Mouse (Mus musculus): Measurements from ENCODE around the gene Ndufa3. TPM values are rescaled to one million over a fixed set of nuclear protein-coding genes. Genes with fewer than 3 reads are reported as not detected.
"Not testable (repeated sequence)": the region's sequence is repeated elsewhere in the genome, so short reads cannot be mapped to it uniquely, and the experiment has no call there.

Ndufa3 gene
- polyA plus RNA-seq, 1 experiment from 2014 or later: 516 TPM

DNA sequence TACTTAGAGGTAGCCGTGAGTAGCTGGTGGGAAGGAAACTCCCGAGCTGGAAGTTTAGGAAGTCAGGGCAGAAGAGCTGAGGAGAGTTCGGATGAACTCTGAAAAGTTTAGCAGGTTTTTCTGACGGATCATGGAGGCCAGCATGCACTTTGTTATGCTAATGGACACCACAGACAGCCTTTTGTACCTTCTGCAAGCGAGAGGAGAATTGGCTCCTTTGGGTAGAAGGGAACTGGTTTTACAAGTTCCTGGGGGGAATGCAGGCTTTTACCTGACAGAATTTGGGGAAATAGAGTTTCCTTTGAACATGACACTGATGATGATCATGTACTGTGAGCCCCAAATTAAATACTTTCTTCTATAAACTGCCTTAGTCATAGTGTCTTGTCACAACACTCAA, 30.9 kb upstream of the Ndufa3 start:
- ATAC-seq (ENCODE audit: low FRiP score, low TSS enrichment): no peak
- H3K9me3 ChIP-seq (ENCODE audit: low read length): no peaks in the 10 kb centered on the region
- H3K4me2 ChIP-seq (replicated peaks; ENCODE audit: low read depth, low read length): no peak overlapping the region
- no peaks in the 10 kb centered on the region for H3K27me3 ChIP-seq (ENCODE audit: insufficient read depth, low read length)
- no peak overlapping the region for H3K9ac ChIP-seq (replicated peaks; ENCODE audit: low read length)
- H3K4me3 ChIP-seq (ENCODE audit: low read length): no peak overlapping the region
- H3K36me3 ChIP-seq (ENCODE audit: insufficient read depth, low read length): no peaks in the 10 kb centered on the region
- 9% methylated on average over 5 of the region's 5 CpGs for WGBS
- H3K4me1 ChIP-seq (ENCODE audit: insufficient read depth, low read length): no peaks in the 10 kb centered on the region
- H3K27ac ChIP-seq (ENCODE audit: low read length): no peak overlapping the region

DNA sequence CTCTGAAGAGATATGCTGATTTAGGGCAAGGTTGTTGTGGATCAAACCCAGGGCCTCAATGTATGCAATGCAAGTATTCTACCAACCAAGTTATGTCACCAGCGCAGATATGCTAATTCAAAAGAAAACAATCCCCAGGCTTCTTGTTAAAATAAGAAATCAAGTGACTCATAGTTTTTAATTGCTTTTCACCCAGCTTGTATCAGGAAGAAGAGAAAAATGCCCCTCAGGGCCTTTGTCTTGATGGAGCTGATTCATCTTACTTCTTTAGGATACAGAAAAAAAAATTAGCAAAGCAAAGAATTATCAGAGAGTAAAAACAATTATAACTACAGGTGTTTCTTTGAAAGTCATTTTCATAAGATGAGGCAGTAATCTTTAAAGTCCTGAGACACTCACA, 29.9 kb upstream of the Ndufa3 start:
- 69% methylated on average over 1 of the region's 1 CpGs for WGBS
- ATAC-seq (ENCODE audit: low FRiP score, low TSS enrichment): no peak
- no peaks in the 10 kb centered on the region for H3K36me3 ChIP-seq (ENCODE audit: insufficient read depth, low read length)
- H3K9me3 ChIP-seq (ENCODE audit: low read length): no peaks in the 10 kb centered on the region
- no peak overlapping the region for H3K4me2 ChIP-seq (replicated peaks; ENCODE audit: low read depth, low read length)
- H3K27me3 ChIP-seq (ENCODE audit: insufficient read depth, low read length): no peaks in the 10 kb centered on the region
- no peak overlapping the region for H3K27ac ChIP-seq (ENCODE audit: low read length)
- no peak overlapping the region for H3K4me3 ChIP-seq (ENCODE audit: low read length)
- no peaks in the 10 kb centered on the region for H3K4me1 ChIP-seq (ENCODE audit: insufficient read depth, low read length)
- no peak overlapping the region for H3K9ac ChIP-seq (replicated peaks; ENCODE audit: low read length)

DNA sequence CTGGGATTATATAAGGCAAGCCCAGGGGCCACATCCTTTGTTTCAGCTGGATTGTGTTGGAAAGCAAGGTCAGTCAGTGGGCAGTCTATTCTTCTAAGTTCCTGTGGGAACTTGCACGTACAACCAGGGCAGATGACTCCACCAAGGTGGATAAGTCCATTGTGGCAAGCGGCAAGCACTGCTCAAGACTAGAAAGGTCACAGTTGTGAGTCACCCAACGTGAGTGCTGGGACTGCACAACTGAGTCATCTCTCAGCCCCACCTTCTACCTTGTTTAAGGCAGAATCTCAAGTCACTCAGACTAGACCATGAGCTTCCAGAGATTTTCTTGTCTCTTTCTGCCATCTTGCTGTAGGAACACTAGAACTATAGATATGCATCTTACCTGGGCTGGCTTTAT, 26.6 kb upstream of the Ndufa3 start:
- H3K9me3 ChIP-seq (ENCODE audit: low read length): no peaks in the 10 kb centered on the region
- 79% methylated on average over 3 of the region's 3 CpGs for WGBS
- ATAC-seq (ENCODE audit: low FRiP score, low TSS enrichment): no peak
- H3K36me3 ChIP-seq (ENCODE audit: insufficient read depth, low read length): no peaks in the 10 kb centered on the region
- no peaks in the 10 kb centered on the region for H3K27me3 ChIP-seq (ENCODE audit: insufficient read depth, low read length)
- no peak overlapping the region for H3K27ac ChIP-seq (ENCODE audit: low read length)
- no peak overlapping the region for H3K4me3 ChIP-seq (ENCODE audit: low read length)
- no peak overlapping the region for H3K9ac ChIP-seq (replicated peaks; ENCODE audit: low read length)
- no peaks in the 10 kb centered on the region for H3K4me1 ChIP-seq (ENCODE audit: insufficient read depth, low read length)
- no peak overlapping the region for H3K4me2 ChIP-seq (replicated peaks; ENCODE audit: low read depth, low read length)

DNA sequence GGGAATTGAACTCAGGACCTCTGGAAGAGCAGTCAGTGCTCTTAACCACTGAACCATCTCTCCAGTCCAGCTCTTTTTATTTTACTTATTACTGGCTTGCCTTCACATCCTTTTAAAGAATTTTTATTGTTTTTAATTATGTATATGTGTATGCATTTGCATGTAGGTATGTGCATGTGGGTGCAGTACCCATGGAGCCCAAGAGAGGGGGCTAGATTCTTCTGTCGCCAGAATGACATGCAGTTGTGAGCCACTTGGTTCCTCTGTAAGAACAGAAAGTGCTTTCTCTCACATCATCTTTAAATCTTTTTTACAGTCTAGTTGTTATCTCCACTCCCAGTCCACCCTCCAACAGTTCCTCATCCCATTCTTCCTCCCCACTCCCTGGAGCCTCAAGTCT, 25.6 kb upstream of the Ndufa3 start:
- H3K9ac ChIP-seq (replicated peaks; ENCODE audit: low read length): no peak overlapping the region
- H3K27ac ChIP-seq (ENCODE audit: low read length): no peak overlapping the region
- no peak overlapping the region for H3K4me3 ChIP-seq (ENCODE audit: low read length)
- no peaks in the 10 kb centered on the region for H3K9me3 ChIP-seq (ENCODE audit: low read length)
- no peaks in the 10 kb centered on the region for H3K4me1 ChIP-seq (ENCODE audit: insufficient read depth, low read length)
- no peaks in the 10 kb centered on the region for H3K27me3 ChIP-seq (ENCODE audit: insufficient read depth, low read length)
- 60% methylated on average over 1 of the region's 1 CpGs for WGBS
- no peaks in the 10 kb centered on the region for H3K36me3 ChIP-seq (ENCODE audit: insufficient read depth, low read length)
- ATAC-seq (ENCODE audit: low FRiP score, low TSS enrichment): no peak
- H3K4me2 ChIP-seq (replicated peaks; ENCODE audit: low read depth, low read length): no peak overlapping the region

DNA sequence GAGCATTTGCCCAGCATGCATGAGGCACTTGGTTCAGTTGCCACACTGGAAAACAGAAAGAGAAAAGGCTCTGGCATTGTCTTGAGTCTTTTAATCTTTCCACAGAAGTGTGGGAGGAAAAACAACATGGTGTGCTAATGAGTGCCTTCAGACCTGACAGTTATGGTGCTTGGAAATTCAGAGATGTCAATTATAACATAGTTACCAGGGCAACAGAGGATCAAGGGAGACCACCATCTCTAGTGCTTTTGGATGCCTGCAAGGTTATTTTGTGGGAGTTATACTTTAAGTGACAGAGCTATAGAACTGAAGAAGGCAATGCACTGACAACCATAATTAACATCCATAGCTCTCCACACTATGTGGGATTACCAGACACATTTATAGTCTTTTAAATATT, 23.3 kb upstream of the Ndufa3 start:
- Histone ChIP-seq H3K27ac (ENCODE audit: low read length) (no peak overlapping the region), H3K9ac (replicated peaks; ENCODE audit: low read length) (no peak overlapping the region), H3K36me3 (ENCODE audit: insufficient read depth, low read length) (no peaks in the 10 kb centered on the region), H3K4me2 (replicated peaks; ENCODE audit: low read depth, low read length) (no peak overlapping the region), H3K4me1 (ENCODE audit: insufficient read depth, low read length) (no peaks in the 10 kb centered on the region), H3K27me3 (ENCODE audit: insufficient read depth, low read length) (no peaks in the 10 kb centered on the region), H3K4me3 (ENCODE audit: low read length) (no peak overlapping the region), H3K9me3 (ENCODE audit: low read length) (no peaks in the 10 kb centered on the region)
- no peak for ATAC-seq (ENCODE audit: low FRiP score, low TSS enrichment)

DNA sequence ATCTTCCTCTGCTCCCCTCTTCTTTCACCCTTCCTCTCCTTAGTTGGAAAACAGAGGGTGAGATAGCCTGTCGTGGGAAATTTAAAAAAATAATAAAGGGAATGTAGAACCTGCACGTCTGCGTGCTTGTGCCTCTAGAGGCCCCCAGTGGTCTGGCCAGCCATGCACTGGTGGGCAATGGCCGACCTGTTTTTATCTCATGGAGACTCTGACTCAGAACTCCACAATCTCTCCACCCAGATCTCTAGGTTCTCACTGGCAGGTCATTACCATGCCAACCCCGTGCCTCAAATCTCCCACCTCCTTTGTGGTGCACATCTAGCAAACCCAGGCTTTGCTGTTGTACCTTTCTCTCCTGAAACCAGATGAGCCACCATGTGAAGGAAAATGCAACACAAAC, 22.5 kb upstream of the Ndufa3 start:
- H3K36me3 ChIP-seq (ENCODE audit: insufficient read depth, low read length): no peaks in the 10 kb centered on the region
- peak overlapping the region; percentile 66 for H3K27ac ChIP-seq (ENCODE audit: low read length)
- H3K4me3 ChIP-seq (ENCODE audit: low read length): peak overlapping the region; percentile 25
- peak overlapping the region; percentile 46 for H3K4me2 ChIP-seq (replicated peaks; ENCODE audit: low read depth, low read length)
- ATAC-seq (ENCODE audit: low FRiP score, low TSS enrichment): peak; percentile 46
- no peaks in the 10 kb centered on the region for H3K27me3 ChIP-seq (ENCODE audit: insufficient read depth, low read length)
- H3K9ac ChIP-seq (replicated peaks; ENCODE audit: low read length): peak overlapping the region; percentile 48
- 17% methylated on average over 5 of the region's 5 CpGs for WGBS
- H3K9me3 ChIP-seq (ENCODE audit: low read length): no peaks in the 10 kb centered on the region
- no peaks in the 10 kb centered on the region for H3K4me1 ChIP-seq (ENCODE audit: insufficient read depth, low read length)

DNA sequence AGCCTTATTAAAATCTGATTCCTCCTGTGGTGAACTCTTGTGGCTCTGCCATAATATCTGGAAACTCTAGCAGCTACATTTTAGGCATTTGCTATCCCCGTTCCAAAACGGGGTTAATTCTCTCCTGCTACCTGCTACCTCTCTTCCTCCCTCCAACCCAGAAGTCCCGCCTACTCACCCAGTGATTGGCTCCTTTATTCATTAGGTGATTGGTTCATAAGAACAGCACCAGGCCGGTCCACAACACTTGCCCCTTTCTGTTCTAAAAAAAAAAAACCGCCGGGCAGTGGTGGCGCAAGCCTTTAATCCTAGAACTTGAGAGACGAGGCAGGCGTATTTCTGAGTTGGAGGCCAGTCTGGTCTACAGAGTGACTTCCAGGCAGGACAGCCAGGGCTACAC, 22.0 kb upstream of the Ndufa3 start:
- ATAC-seq (ENCODE audit: low FRiP score, low TSS enrichment): peak; percentile 75; the same call in 1 of the 2 replicates
- Histone ChIP-seq H3K4me1 (ENCODE audit: insufficient read depth, low read length) (no peaks in the 10 kb centered on the region), H3K9me3 (ENCODE audit: low read length) (no peaks in the 10 kb centered on the region), H3K9ac (replicated peaks; ENCODE audit: low read length) (peak overlapping the region; percentile 48), H3K36me3 (ENCODE audit: insufficient read depth, low read length) (no peaks in the 10 kb centered on the region), H3K27me3 (ENCODE audit: insufficient read depth, low read length) (no peaks in the 10 kb centered on the region), H3K27ac (ENCODE audit: low read length) (peak overlapping the region; percentile 66), H3K4me2 (replicated peaks; ENCODE audit: low read depth, low read length) (peak overlapping the region; percentile 46), H3K4me3 (ENCODE audit: low read length) (peak overlapping the region; percentile 25)
- 15% methylated on average over 9 of the region's 9 CpGs for WGBS

DNA sequence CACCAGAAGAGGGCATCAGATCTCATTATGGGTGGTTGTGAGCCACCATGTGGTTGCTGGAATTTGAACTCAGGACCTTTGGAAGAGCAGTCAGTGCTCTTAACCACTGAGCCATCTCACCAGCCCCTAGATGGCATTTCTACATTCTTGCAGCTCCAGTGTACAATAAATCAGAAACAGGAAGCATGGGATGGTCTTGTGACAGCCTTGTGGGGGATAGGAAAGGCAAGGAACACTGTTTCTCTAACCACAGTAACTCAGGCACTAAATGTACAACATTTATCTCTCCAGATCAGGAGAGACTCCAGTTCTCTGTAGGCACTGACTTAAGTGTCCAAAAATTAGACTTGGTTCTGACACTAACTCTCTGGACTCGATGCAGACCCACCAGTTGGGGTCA, 19.4 kb upstream of the Ndufa3 start:
- not testable (repeated sequence) for H3K9me3 ChIP-seq (ENCODE audit: low read length); H3K4me2 ChIP-seq (replicated peaks; ENCODE audit: low read depth, low read length); ATAC-seq (ENCODE audit: low FRiP score, low TSS enrichment); H3K27me3 ChIP-seq (ENCODE audit: insufficient read depth, low read length); H3K36me3 ChIP-seq (ENCODE audit: insufficient read depth, low read length); H3K4me1 ChIP-seq (ENCODE audit: insufficient read depth, low read length); H3K4me3 ChIP-seq (ENCODE audit: low read length); H3K9ac ChIP-seq (replicated peaks; ENCODE audit: low read length); H3K27ac ChIP-seq (ENCODE audit: low read length)
- WGBS: 72% methylated on average over 1 of the region's 1 CpGs

DNA sequence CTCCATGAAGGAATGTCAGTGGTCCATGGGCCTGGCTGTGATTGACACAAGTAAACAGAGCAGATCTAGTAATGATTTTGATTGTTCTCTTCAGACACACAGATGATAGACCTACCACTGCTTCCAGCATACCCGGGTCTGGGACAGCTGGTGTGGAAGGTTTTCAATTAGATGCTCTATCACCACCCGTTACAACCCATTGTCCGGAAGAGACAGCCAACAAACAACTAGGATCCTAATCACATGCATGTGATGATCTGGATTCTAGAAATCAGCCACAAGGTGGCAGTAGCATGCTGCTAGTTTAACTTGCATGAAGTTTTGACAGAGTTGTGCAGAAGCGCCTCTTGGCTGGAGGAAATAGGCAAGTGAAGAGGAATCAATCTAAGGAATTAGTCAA, 16.1 kb upstream of the Ndufa3 start:
- Histone ChIP-seq H3K4me3 (ENCODE audit: low read length) (no peak overlapping the region), H3K4me1 (ENCODE audit: insufficient read depth, low read length) (no peaks in the 10 kb centered on the region), H3K27ac (ENCODE audit: low read length) (no peak overlapping the region), H3K27me3 (ENCODE audit: insufficient read depth, low read length) (no peaks in the 10 kb centered on the region), H3K9me3 (ENCODE audit: low read length) (no peaks in the 10 kb centered on the region), H3K36me3 (ENCODE audit: insufficient read depth, low read length) (no peaks in the 10 kb centered on the region), H3K9ac (replicated peaks; ENCODE audit: low read length) (no peak overlapping the region), H3K4me2 (replicated peaks; ENCODE audit: low read depth, low read length) (no peak overlapping the region)
- peak; percentile 12; the same call in 1 of the 2 replicates for ATAC-seq (ENCODE audit: low FRiP score, low TSS enrichment)
- WGBS: 11% methylated on average over 4 of the region's 4 CpGs

DNA sequence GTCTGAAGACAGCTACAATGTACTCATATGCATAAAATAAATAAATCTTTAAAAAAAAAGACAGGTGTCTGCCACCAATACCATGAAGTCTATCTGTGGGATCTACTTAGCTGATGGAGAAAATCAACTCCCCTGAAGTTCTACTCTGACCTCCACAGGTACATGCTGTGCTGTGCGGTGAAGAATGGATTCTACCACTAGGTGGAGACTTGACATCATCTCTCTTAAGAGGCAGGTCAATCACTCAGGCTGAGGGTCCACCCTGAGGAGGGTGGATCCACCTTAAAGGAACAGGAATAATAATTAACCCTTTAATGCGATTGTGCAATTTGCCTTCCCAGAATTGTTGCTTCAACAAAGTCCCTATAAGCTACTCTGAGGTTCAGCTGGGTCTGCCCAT, 10.4 kb upstream of the Ndufa3 start:
- Histone ChIP-seq H3K36me3 (ENCODE audit: insufficient read depth, low read length) (no peaks in the 10 kb centered on the region), H3K27me3 (ENCODE audit: insufficient read depth, low read length) (no peaks in the 10 kb centered on the region), H3K4me1 (ENCODE audit: insufficient read depth, low read length) (no peaks in the 10 kb centered on the region), H3K4me3 (ENCODE audit: low read length) (no peak overlapping the region), H3K9ac (replicated peaks; ENCODE audit: low read length) (no peak overlapping the region), H3K9me3 (ENCODE audit: low read length) (no peaks in the 10 kb centered on the region), H3K27ac (ENCODE audit: low read length) (no peak overlapping the region), H3K4me2 (replicated peaks; ENCODE audit: low read depth, low read length) (no peak overlapping the region)
- 23% methylated on average over 2 of the region's 2 CpGs for WGBS
- peak; percentile 79; the same call in 1 of the 2 replicates for ATAC-seq (ENCODE audit: low FRiP score, low TSS enrichment)

DNA sequence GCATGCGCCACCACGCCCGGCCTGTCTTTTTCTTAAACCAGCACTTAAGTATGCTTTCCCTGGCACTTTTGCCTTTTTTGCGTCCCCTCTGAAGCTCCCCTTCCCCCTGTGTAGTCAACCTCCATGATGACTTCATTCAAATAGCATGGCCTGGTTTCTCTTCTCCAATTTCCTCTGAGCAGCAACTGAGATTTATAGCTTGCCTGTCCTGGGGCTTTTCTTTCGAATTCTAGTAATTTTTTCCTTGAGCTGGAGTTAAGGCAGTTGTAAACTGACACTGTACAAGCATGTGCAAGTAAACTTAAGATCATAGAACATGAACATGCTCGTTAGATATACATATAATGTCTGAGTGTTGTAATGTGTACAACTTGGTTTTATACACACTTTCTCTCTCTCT, 9.8 kb upstream of the Ndufa3 start:
- Histone ChIP-seq H3K27ac (ENCODE audit: low read length) (no peak overlapping the region), H3K4me3 (ENCODE audit: low read length) (no peak overlapping the region), H3K4me1 (ENCODE audit: insufficient read depth, low read length) (no peaks in the 10 kb centered on the region), H3K27me3 (ENCODE audit: insufficient read depth, low read length) (no peaks in the 10 kb centered on the region), H3K9me3 (ENCODE audit: low read length) (no peaks in the 10 kb centered on the region), H3K9ac (replicated peaks; ENCODE audit: low read length) (no peak overlapping the region), H3K36me3 (ENCODE audit: insufficient read depth, low read length) (no peaks in the 10 kb centered on the region), H3K4me2 (replicated peaks; ENCODE audit: low read depth, low read length) (no peak overlapping the region)
- no peak for ATAC-seq (ENCODE audit: low FRiP score, low TSS enrichment)
- 61% methylated on average over 6 of the region's 6 CpGs for WGBS

All from kidney, embryonic 16.5 days (tissue).